Mouse (Mus musculus): ENCODE data around the gene Slc31a1. TPM values are rescaled to one million over a fixed set of nuclear protein-coding genes. Genes with fewer than 3 reads are reported as not detected.

Slc31a1 gene
- polyA plus RNA-seq (2015; fragmentation: Illumina TruSeq; extraction: RNeasy Lipid Tissue Mini Kit (QIAGEN cat#74804); ENCODE audit: low read depth, low replicate concordance): 19.1 TPM

GRCm38 (mm10) chr4:62360088-62360804, at the start of gene Slc31a1, which contains the start of gene Fkbp15:
Gene Slc31a1 (plus strand): TSS chr4:62360727.
Gene Fkbp15 (minus strand): TSS chr4:62360548.

GRCm38 (mm10) chr4:62408601-62409282, 48.2 kb downstream of the Slc31a1 start, which contains the start of the genes Cdc26 and Prpf4:
Gene Cdc26 (minus strand): TSS chr4:62408642.
Gene Prpf4 (plus strand): TSS chr4:62408797.

GRCm38 (mm10) chr4:62435081-62435480, 74.6 kb downstream of the Slc31a1 start, which contains the start of gene Rnf183:
Gene Rnf183 (minus strand): TSS chr4:62435252.

Other genes starting within 250 kb of the Slc31a1 start
- gene Mup21, start 209.9 kb upstream of the Slc31a1 start, polyA plus RNA-seq (2015; fragmentation: Illumina TruSeq; extraction: RNeasy Lipid Tissue Mini Kit (QIAGEN cat#74804); ENCODE audit: low read depth, low replicate concordance): not detected
- gene Zfp37, start 129.7 kb upstream of the Slc31a1 start, polyA plus RNA-seq (2015; fragmentation: Illumina TruSeq; extraction: RNeasy Lipid Tissue Mini Kit (QIAGEN cat#74804); ENCODE audit: low read depth, low replicate concordance): 18.6 TPM
- gene Slc31a2, start 98.2 kb upstream of the Slc31a1 start, polyA plus RNA-seq (2015; fragmentation: Illumina TruSeq; extraction: RNeasy Lipid Tissue Mini Kit (QIAGEN cat#74804); ENCODE audit: low read depth, low replicate concordance): 13.5 TPM
- 21.4 TPM for gene Fkbp15, start 179 bp upstream of the Slc31a1 start, polyA plus RNA-seq (2015; fragmentation: Illumina TruSeq; extraction: RNeasy Lipid Tissue Mini Kit (QIAGEN cat#74804); ENCODE audit: low read depth, low replicate concordance)
- gene Cdc26, start 47.9 kb downstream of the Slc31a1 start, polyA plus RNA-seq (2015; fragmentation: Illumina TruSeq; extraction: RNeasy Lipid Tissue Mini Kit (QIAGEN cat#74804); ENCODE audit: low read depth, low replicate concordance): 64.1 TPM
- gene Prpf4, start 48.1 kb downstream of the Slc31a1 start, polyA plus RNA-seq (2015; fragmentation: Illumina TruSeq; extraction: RNeasy Lipid Tissue Mini Kit (QIAGEN cat#74804); ENCODE audit: low read depth, low replicate concordance): 10.5 TPM
- not detected for gene Rnf183, start 74.5 kb downstream of the Slc31a1 start, polyA plus RNA-seq (2015; fragmentation: Illumina TruSeq; extraction: RNeasy Lipid Tissue Mini Kit (QIAGEN cat#74804); ENCODE audit: low read depth, low replicate concordance)
- 6.7 TPM for gene Wdr31, start 110.2 kb downstream of the Slc31a1 start, polyA plus RNA-seq (2015; fragmentation: Illumina TruSeq; extraction: RNeasy Lipid Tissue Mini Kit (QIAGEN cat#74804); ENCODE audit: low read depth, low replicate concordance)
- gene Bspry, start 119.3 kb downstream of the Slc31a1 start, polyA plus RNA-seq (2015; fragmentation: Illumina TruSeq; extraction: RNeasy Lipid Tissue Mini Kit (QIAGEN cat#74804); ENCODE audit: low read depth, low replicate concordance): 0.34 TPM
- 13.8 TPM for gene Hdhd3, start 142.7 kb downstream of the Slc31a1 start, polyA plus RNA-seq (2015; fragmentation: Illumina TruSeq; extraction: RNeasy Lipid Tissue Mini Kit (QIAGEN cat#74804); ENCODE audit: low read depth, low replicate concordance)
- gene Alad, start 159.2 kb downstream of the Slc31a1 start, polyA plus RNA-seq (2015; fragmentation: Illumina TruSeq; extraction: RNeasy Lipid Tissue Mini Kit (QIAGEN cat#74804); ENCODE audit: low read depth, low replicate concordance): 34.0 TPM
- gene Pole3, start 164.3 kb downstream of the Slc31a1 start, polyA plus RNA-seq (2015; fragmentation: Illumina TruSeq; extraction: RNeasy Lipid Tissue Mini Kit (QIAGEN cat#74804); ENCODE audit: low read depth, low replicate concordance): 40.6 TPM
- gene 4933430I17Rik, start 164.6 kb downstream of the Slc31a1 start, polyA plus RNA-seq (2015; fragmentation: Illumina TruSeq; extraction: RNeasy Lipid Tissue Mini Kit (QIAGEN cat#74804); ENCODE audit: low read depth, low replicate concordance): 0.42 TPM
- 43.1 TPM for gene Rgs3, start 199.1 kb downstream of the Slc31a1 start, polyA plus RNA-seq (2015; fragmentation: Illumina TruSeq; extraction: RNeasy Lipid Tissue Mini Kit (QIAGEN cat#74804); ENCODE audit: low read depth, low replicate concordance)